Mouse (Mus musculus): ENCODE measurements at regions not wholly inside any gene's neighbourhood (a gene's known extent, or its start where the extent isn't known, plus 50 kb on each side); places are given as distances from the start of the nearest gene placed in this dataset.

GRCm38 (mm10) chr13:107113949-107114690, 92.2 kb upstream of the Kif2a start:
- TF ChIP-seq CTCF (IDR thresholded peaks at IDR 0.05; ENCODE audit: low read depth) = peak; percentile 90
- TF ChIP-seq EP300 (IDR thresholded peaks at IDR 0.05; ENCODE audit: low read depth) = no peak
